Mouse (Mus musculus) spleen, adult 2 months (tissue): Measurements from ENCODE around the gene Vmn1r205. TPM values are rescaled to one million over a fixed set of nuclear protein-coding genes. Genes with fewer than 3 reads are reported as not detected.
"Not testable (repeated sequence)": the region's sequence is repeated elsewhere in the genome, so short reads cannot be mapped to it uniquely, and the experiment has no call there.

Source experiments
- DNase-seq, 2 experiments: peaks; one replicate each; pipeline versions ENCODE4 v3.0.0 to v3.0.0-alpha.2; 2012 to 2021; ENCODE audit warnings: low spot score in 2 of 2, low read depth in 1 of 2
- H3K27ac ChIP-seq: fragments of 200-500 bp; 2 replicates; pipeline ENCODE4 v1.5.1; 2012; ENCODE audit warnings: low read length, inconsistent platforms; ENCODE audit not compliant: insufficient read depth
- H3K27me3 ChIP-seq: fragments of 200-500 bp; 2 replicates; pipeline ENCODE4 v1.6.1; 2012; ENCODE audit warnings: mild to moderate bottlenecking, moderate library complexity, low read length, inconsistent platforms; ENCODE audit not compliant: control insufficient read depth, insufficient read depth
- H3K36me3 ChIP-seq: fragments of 200-500 bp; 2 replicates; pipeline ENCODE4 v1.6.1; 2012; ENCODE audit warnings: mild to moderate bottlenecking, low read length, inconsistent platforms; ENCODE audit not compliant: control insufficient read depth, insufficient read depth
- H3K4me1 ChIP-seq: fragments of 200-500 bp; 2 replicates; pipeline ENCODE4 v1.6.1; 2011; ENCODE audit warnings: inconsistent platforms; ENCODE audit not compliant: control insufficient read depth, insufficient read depth, insufficient read length
- H3K4me3 ChIP-seq: fragments of 200-500 bp; 2 replicates; pipeline ENCODE4 v1.5.1; 2011; ENCODE audit warnings: mild to moderate bottlenecking, inconsistent platforms; ENCODE audit not compliant: insufficient read depth, insufficient read length; ENCODE audit errors: extremely low read depth
- POLR2A ChIP-seq: fragments of 200-500 bp; IDR thresholded peaks from 2 replicates; pipeline ENCODE4 v1.6.1; 2011; ENCODE audit warnings: low read depth, low read length, inconsistent platforms
- WGBS: fragments of 180-500 bp; shearing (Covaris S2); methylation state at CpG from one replicate; pipeline ENCODE4 v1.1.7; 2018; 5-methylcytosine and 5-hydroxymethylcytosine counted together
- polyA plus RNA-seq: library from polyadenylated mRNA; depleted of rRNA; stranded (reverse); fragments of >200 nt; gene quantifications from 2 replicates; pipeline ENCODE4 v1.2.3, GENCODE M21; 2012; rRNA removed

The Vmn1r205 gene
- polyA plus RNA-seq: not detected in 2 replicates

DNA sequence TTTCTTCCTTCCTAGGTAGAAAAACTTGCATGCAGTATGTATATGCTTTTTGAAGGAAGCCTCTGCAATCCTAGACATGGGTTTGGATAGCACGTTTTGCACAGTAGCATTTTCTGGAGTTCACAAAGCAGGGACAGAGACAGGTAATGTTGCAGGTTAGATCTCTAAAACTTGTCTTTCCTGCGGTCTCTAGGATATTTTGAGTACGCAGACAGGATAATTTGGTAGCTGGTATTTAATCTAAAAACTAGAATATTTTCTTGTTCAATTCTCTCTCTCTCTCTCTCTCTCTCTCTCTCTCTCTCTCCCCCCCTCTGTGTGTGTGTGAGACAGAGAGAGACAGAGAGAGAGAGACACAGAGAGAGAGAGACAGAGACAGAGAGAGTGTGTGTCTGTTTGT, at the start of gene Vmn1r205:
Vmn1r205 (minus strand) TSS at position 101 of the 400 bp plus-strand sequence.
- Histone ChIP-seq H3K27me3 (no peaks in the 10 kb centered on the region), H3K36me3 (no peaks in the 10 kb centered on the region), H3K4me3 (no peak within 1 kb of the TSS), H3K4me1 (no peaks in the 10 kb centered on the region), H3K27ac (no peak within 1 kb of the TSS)
- TF ChIP-seq POLR2A: no peak
- 80% methylated on average over 3 of the region's 3 CpGs for WGBS
- DNase-seq: no peak

DNA sequence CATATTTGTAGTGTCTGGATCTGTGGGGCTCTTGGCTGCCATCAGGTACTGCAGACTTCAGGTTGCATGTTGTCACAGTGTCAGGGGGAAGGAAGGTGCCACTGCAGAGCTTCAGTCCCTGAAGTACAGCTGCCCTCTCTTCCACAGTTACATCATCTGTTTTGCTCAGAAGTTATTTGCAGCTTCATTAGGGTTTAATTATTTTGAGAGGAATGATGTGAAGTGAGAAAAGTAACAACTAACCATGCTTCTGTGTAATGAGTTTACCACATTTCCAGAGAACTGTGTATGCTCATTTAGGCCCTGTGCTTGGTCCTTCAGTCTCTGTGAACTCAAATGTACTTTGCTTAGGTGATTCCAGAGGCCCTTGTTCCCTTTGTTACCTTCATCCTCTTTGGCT, 31.4 kb upstream of the Vmn1r205 start, which contains the start of gene Vmn1r206:
Vmn1r206 (minus strand) TSS at position 101 of the 400 bp plus-strand sequence.
- H3K4me1 ChIP-seq, H3K27ac ChIP-seq, DNase-seq, H3K36me3 ChIP-seq, H3K27me3 ChIP-seq, H3K4me3 ChIP-seq: not testable (repeated sequence)

DNA sequence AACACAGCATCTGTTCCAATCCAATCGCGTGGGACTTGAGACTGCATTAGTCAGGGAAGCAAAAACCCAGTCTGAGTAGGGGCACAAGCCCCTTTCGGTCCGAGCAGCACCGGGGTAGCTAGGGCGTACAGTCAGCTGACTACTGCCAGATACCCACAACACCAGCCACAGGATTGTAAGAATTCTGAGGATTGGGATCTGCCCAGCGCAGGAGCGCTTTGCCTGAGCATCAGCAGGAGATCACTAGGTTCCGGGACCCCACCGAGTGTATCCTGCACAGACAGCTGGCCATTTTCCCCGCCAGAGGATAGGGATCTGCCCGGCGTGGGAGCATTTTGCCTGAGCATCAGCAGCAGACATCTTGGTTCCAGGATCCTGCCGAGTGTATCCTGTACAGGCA, 9.5 kb downstream of the Vmn1r205 start:
- H3K27me3 ChIP-seq, H3K4me1 ChIP-seq, DNase-seq, H3K27ac ChIP-seq, H3K4me3 ChIP-seq, H3K36me3 ChIP-seq: not testable (repeated sequence)
- 83% methylated on average over 14 of the region's 14 CpGs for WGBS

DNA sequence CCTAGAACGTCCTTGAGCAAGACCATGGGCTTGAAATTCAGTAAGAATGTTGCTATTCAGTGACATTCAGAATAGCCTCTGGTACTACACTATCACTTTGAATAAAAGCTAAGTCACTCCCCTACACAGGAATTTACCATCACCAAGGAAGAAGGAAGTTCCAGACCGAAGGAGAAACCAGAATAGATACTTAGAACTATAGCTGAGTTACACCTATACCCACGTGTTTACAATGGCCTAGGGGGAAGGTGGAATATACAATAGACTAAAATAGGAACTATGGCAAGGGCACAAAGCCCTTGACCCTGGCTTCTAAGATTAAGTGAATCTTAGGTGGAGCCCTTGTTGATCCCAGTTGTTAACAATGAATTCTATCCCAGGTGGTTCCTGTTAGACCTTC, 17.9 kb downstream of the Vmn1r205 start:
- not testable (repeated sequence) for H3K4me1 ChIP-seq, DNase-seq, H3K27me3 ChIP-seq, H3K36me3 ChIP-seq, H3K4me3 ChIP-seq, H3K27ac ChIP-seq
- WGBS: 74% methylated on average over 3 of the region's 3 CpGs

DNA sequence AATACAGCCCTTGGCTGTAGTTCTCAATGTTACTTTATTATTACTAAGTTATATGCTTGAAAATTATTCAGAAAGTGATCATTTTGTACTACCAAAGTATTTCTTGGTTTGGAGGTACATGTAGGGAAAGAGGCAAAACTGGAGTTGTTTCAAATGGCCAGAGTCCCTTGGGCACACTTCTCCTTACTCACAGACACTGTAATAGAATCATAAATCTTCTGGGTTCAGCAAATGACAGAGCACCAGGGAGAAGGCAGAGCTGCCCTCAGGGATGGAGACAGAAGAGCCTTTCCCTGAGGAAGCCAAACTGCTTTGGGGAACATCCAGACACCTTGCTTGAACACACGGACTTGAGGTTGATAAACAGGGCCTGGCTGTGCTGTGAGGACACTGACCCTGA, 39.9 kb downstream of the Vmn1r205 start, which contains the start of gene Vmn1r204:
Vmn1r204 (plus strand) TSS at position 301 of the 400 bp plus-strand sequence.
- H3K27me3 ChIP-seq, H3K36me3 ChIP-seq, H3K4me1 ChIP-seq, DNase-seq, H3K27ac ChIP-seq, H3K4me3 ChIP-seq: not testable (repeated sequence)
- WGBS: 69% methylated on average over 1 of the region's 1 CpGs

Other genes with a start within 250 kb of the Vmn1r205 start
- gene Vmn1r198, start 242.6 kb downstream of the Vmn1r205 start, polyA plus RNA-seq: not detected in 2 replicates
- not detected in 2 replicates for gene Vmn1r199, start 213.2 kb downstream of the Vmn1r205 start, polyA plus RNA-seq
- gene Vmn1r200, start 202.6 kb downstream of the Vmn1r205 start, polyA plus RNA-seq: not detected in 2 replicates
- not detected in 2 replicates for gene Vmn1r201, start 121.1 kb downstream of the Vmn1r205 start, polyA plus RNA-seq
- 0.01 TPM in 1 of 2 replicates, not detected in the other for gene Vmn1r202, start 87.6 kb downstream of the Vmn1r205 start, polyA plus RNA-seq
- gene Vmn1r203, start 74.9 kb downstream of the Vmn1r205 start, polyA plus RNA-seq: not detected in 2 replicates
- not detected in 2 replicates for gene Vmn1r204, start 39.8 kb downstream of the Vmn1r205 start, polyA plus RNA-seq
- not detected in 2 replicates for gene Vmn1r206, start 31.3 kb upstream of the Vmn1r205 start, polyA plus RNA-seq
- not detected in 2 replicates for gene Vmn1r207-ps, start 136.6 kb upstream of the Vmn1r205 start, polyA plus RNA-seq
- gene Vmn1r208, start 184.4 kb upstream of the Vmn1r205 start, polyA plus RNA-seq: not detected in 2 replicates
- not detected in 2 replicates for gene Vmn1r209, start 216.7 kb upstream of the Vmn1r205 start, polyA plus RNA-seq
- gene Vmn1r210, start 238.3 kb upstream of the Vmn1r205 start, polyA plus RNA-seq: not detected in 2 replicates